Mouse (Mus musculus) embryonic facial prominence, embryonic 11.5 days (tissue): ENCODE data around the gene Slc39a10. TPM values are rescaled to one million over a fixed set of nuclear protein-coding genes. Genes with fewer than 3 reads are reported as not detected.

Experiments
- ATAC-seq: fragments of 200-750 bp; cut with Nextera tagmentation; replicated peaks from 2 replicates; pipeline ENCODE4 v1.8.0; 2017; ENCODE audit warnings: low read depth; ENCODE audit not compliant: insufficient number of reproducible peaks, low FRiP score, low TSS enrichment
- DNase-seq: peaks from one replicate; pipeline ENCODE4 v3.0.0-alpha.2; 2015; ENCODE audit warnings: low spot score
- H3K27ac ChIP-seq: fragments of 300-500 bp; sonication (generic); replicated peaks from 2 replicates; pipeline ENCODE4 v1.5.1; 2014; ENCODE audit warnings: mild to moderate bottlenecking, low read depth, low read length, control low read depth
- H3K27me3 ChIP-seq: fragments of 300-500 bp; sonication (generic); 2 replicates; pipeline ENCODE4 v1.6.1; 2014; ENCODE audit warnings: mild to moderate bottlenecking, low read length, moderate library complexity, mixed read lengths; ENCODE audit not compliant: control insufficient read depth, insufficient read depth
- H3K36me3 ChIP-seq: fragments of 300-500 bp; sonication (generic); replicated peaks from 2 replicates; pipeline ENCODE4 v1.6.1; 2014; ENCODE audit warnings: low read depth, mild to moderate bottlenecking, low read length, moderate library complexity, mixed read lengths; ENCODE audit not compliant: control insufficient read depth, insufficient read depth
- H3K4me1 ChIP-seq: fragments of 300-500 bp; sonication (generic); 2 replicates; pipeline ENCODE4 v1.6.1; 2014; ENCODE audit warnings: low read length, mixed read lengths; ENCODE audit not compliant: control insufficient read depth, insufficient read depth
- H3K4me2 ChIP-seq: fragments of 300-500 bp; sonication (generic); 2 replicates; pipeline ENCODE4 v1.6.1; 2014; ENCODE audit warnings: low read depth, mild to moderate bottlenecking, control low read depth, low read length, moderate library complexity
- H3K4me3 ChIP-seq: fragments of 300-500 bp; sonication (generic); 2 replicates; pipeline ENCODE4 v1.5.1; 2014; ENCODE audit warnings: low read depth, low read length, control low read depth
- H3K9ac ChIP-seq: fragments of 300-500 bp; sonication (generic); replicated peaks from 2 replicates; pipeline ENCODE4 v1.6.1; 2014; ENCODE audit warnings: mild to moderate bottlenecking, control low read depth, low read length
- H3K9me3 ChIP-seq: fragments of 300-500 bp; sonication (generic); replicated peaks from 2 replicates; pipeline ENCODE4 v1.6.1; 2016; ENCODE audit warnings: mild to moderate bottlenecking, low read length, inconsistent platforms, mixed read lengths; ENCODE audit not compliant: control insufficient read depth
- WGBS: fragments of 180-500 bp; shearing (Covaris S2); extraction: QIAGEN DNeasy Blood & Tissue Kit; methylation state at CpG from one replicate; pipeline ENCODE4 v1.1.7; 2014; 5-methylcytosine and 5-hydroxymethylcytosine counted together
- polyA plus RNA-seq: library from polyadenylated mRNA; unstranded; fragments of >200 nt; fragmentation: Nextera tagmentation; extraction: Ambion mirVana; gene quantifications from 2 replicates; pipeline ENCODE4 v1.2.1, GENCODE M21; 2014

The Slc39a10 gene
- polyA plus RNA-seq, 1 experiment from 2014 or later: 96.2 TPM

GRCm38 (mm10) chr1:46851586-46851985, 41.1 kb downstream of the Slc39a10 start:
- Histone ChIP-seq H3K9ac (no peak overlapping the region), H3K27ac (no peak overlapping the region)
- WGBS: 62% methylated on average over 4 of the region's 4 CpGs

GRCm38 (mm10) chr1:46849758-46850157, 42.9 kb downstream of the Slc39a10 start:
- WGBS: 57% methylated on average over 1 of the region's 1 CpGs
- ATAC-seq: no peak
- H3K27ac ChIP-seq: no peak overlapping the region
- H3K27me3 ChIP-seq: no peaks in the 10 kb centered on the region
- no peak overlapping the region for H3K4me2 ChIP-seq
- H3K9me3 ChIP-seq: no peaks in the 10 kb centered on the region
- no peaks in the 10 kb centered on the region for H3K36me3 ChIP-seq
- DNase-seq: peak; percentile 91
- H3K9ac ChIP-seq: no peak overlapping the region
- H3K4me3 ChIP-seq: no peak overlapping the region
- H3K4me1 ChIP-seq: no peaks in the 10 kb centered on the region

More at GRCm38 (mm10) chr1:46851586-46851985, 41.1 kb downstream of the Slc39a10 start:
- H3K4me3 ChIP-seq: 0 out of 2 replicates have a peak overlapping the region, but pooled peaks have one; percentile 6
- H3K4me2 ChIP-seq: peak overlapping the region; percentile 37; the same call in 1 of the 2 replicates
- DNase-seq (no peak), ATAC-seq (no peak)
- no peaks in the 10 kb centered on the region for H3K9me3 ChIP-seq
- H3K36me3 ChIP-seq: no peaks in the 10 kb centered on the region
- H3K4me1 ChIP-seq: no peaks in the 10 kb centered on the region
- H3K27me3 ChIP-seq: no peaks in the 10 kb centered on the region

DNA sequence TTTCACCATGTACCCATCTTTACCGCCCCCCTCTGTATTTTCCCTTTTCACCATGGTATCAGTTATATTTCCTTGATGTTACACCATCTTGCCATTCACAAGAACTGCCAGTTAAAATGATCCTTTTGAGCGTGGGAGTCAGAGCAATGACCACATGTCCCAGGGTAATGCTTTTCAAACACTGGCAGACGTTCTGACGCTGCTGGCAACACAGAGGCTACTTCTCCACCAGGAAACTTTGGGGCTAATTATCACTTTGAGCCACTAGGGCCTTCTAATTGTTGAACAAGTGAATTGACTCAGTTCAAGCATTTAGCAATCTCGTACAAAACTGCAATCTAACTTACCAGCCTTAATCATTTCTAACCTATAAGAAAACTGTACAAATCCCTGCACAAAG, 47.4 kb downstream of the Slc39a10 start:
- H3K27ac ChIP-seq: no peak overlapping the region
- no peaks in the 10 kb centered on the region for H3K9me3 ChIP-seq
- no peak overlapping the region for H3K9ac ChIP-seq
- H3K4me2 ChIP-seq: no peak overlapping the region
- WGBS: 42% methylated on average over 5 of the region's 5 CpGs
- no peaks in the 10 kb centered on the region for H3K36me3 ChIP-seq
- DNase-seq (no peak), ATAC-seq (no peak)
- no peaks in the 10 kb centered on the region for H3K27me3 ChIP-seq
- H3K4me1 ChIP-seq: no peaks in the 10 kb centered on the region
- H3K4me3 ChIP-seq: no peak overlapping the region

DNA sequence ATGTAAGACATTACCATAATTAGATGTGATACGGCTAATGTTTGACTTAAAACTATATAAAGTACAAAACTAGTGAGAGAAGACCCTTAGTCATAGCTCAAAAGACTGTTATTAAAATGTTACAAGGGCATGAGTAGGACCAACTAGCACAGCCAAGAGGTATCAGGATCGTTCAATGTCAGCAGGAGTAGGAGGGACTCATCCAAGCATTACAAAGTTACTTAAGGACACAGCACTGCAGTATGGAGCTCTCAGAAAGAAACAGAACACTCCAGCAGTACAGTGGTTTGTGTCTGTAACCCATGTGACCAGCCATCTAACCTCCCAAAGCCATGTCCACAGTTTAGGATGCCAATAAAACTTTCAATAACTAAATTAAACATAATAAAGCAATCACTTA, 48.4 kb downstream of the Slc39a10 start:
- no peaks in the 10 kb centered on the region for H3K36me3 ChIP-seq
- H3K9ac ChIP-seq: no peak overlapping the region
- H3K4me1 ChIP-seq: no peaks in the 10 kb centered on the region
- H3K27me3 ChIP-seq: no peaks in the 10 kb centered on the region
- no peak overlapping the region for H3K4me3 ChIP-seq
- ATAC-seq: no peak
- 81% methylated on average over 2 of the region's 2 CpGs for WGBS
- H3K27ac ChIP-seq: no peak overlapping the region
- no peaks in the 10 kb centered on the region for H3K9me3 ChIP-seq
- no peak overlapping the region for H3K4me2 ChIP-seq
- DNase-seq: no peak

- ATAC-seq (no peak), DNase-seq (no peak)
- H3K9ac ChIP-seq: no peak overlapping the region
- no peaks in the 10 kb centered on the region for H3K4me1 ChIP-seq
- no peak overlapping the region for H3K4me3 ChIP-seq
- 68% methylated on average over 4 of the region's 4 CpGs for WGBS
- no peaks in the 10 kb centered on the region for H3K36me3 ChIP-seq
- H3K4me2 ChIP-seq: no peak overlapping the region
- no peaks in the 10 kb centered on the region for H3K27me3 ChIP-seq
- no peaks in the 10 kb centered on the region for H3K9me3 ChIP-seq
- no peak overlapping the region for H3K27ac ChIP-seq
These were observed 49.2 kb downstream of the Slc39a10 start for GRCm38 (mm10) chr1:46843406-46843805.

GRCm38 (mm10) chr1:46831927-46832326, 60.7 kb downstream of the Slc39a10 start:
- Histone ChIP-seq H3K9me3 (no peaks in the 10 kb centered on the region), H3K27me3 (no peaks in the 10 kb centered on the region), H3K36me3 (0 out of 2 replicates have a peak, but pooled peaks cover 4% of the 10 kb centered on the region), H3K4me1 (no peaks in the 10 kb centered on the region), H3K27ac (no peak overlapping the region), H3K4me3 (no peak overlapping the region), H3K4me2 (no peak overlapping the region), H3K9ac (no peak overlapping the region)
- no peak for DNase-seq
- ATAC-seq: no peak
- 95% methylated on average over 5 of the region's 5 CpGs for WGBS

DNA sequence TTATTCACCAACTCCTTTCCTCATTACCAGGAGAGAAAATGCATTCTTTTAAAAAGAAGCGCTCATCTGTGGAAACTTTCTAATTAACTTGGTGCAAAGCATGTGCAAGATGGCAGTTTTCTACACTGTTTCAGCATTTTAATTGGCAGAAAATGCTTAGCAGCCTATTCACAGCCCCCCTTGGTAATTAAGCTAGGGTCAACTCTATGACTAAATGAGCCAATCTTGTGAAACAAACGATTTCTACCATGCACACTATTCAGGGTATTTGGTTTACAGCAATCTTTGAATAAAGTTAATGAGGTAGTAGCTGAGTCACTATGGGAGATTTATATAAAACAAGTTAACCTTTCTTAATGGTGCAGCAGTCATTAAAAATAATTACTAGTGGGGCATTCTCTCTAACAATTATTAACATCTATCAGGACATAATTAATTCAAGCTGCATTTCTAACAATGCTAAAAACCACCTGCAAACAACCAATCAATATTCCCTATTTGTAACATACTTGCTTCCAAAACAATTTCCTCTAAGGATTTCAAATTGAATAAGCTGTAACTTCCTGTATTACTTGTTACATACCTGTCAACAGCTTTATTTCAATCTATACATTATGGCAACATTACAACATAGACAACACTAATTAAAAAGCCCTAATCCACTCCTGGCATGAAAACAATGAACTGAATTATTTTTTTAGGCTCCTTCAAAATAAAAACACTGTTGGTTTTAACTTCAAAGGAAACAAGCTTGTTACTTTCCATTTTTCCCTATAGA, 62.4 kb downstream of the Slc39a10 start:
- DNase-seq (no peak), ATAC-seq (no peak)
- Histone ChIP-seq H3K4me2 (no peak overlapping the region), H3K27ac (no peak overlapping the region), H3K9me3 (no peaks in the 10 kb centered on the region), H3K27me3 (no peaks in the 10 kb centered on the region), H3K4me3 (no peak overlapping the region), H3K9ac (no peak overlapping the region), H3K4me1 (no peaks in the 10 kb centered on the region), H3K36me3 (0 out of 2 replicates have a peak, but pooled peaks cover under 1% of the 10 kb centered on the region)
- WGBS: 65% methylated on average over 2 of the region's 2 CpGs

- WGBS: 88% methylated on average over 4 of the region's 4 CpGs
- DNase-seq (no peak), ATAC-seq (no peak)
- no peak overlapping the region for H3K27ac ChIP-seq
- H3K4me3 ChIP-seq: no peak overlapping the region
- H3K4me2 ChIP-seq: no peak overlapping the region
- no peak overlapping the region for H3K9ac ChIP-seq
- H3K27me3 ChIP-seq: no peaks in the 10 kb centered on the region
- no peaks in the 10 kb centered on the region for H3K4me1 ChIP-seq
- peaks cover 8% of the 10 kb centered on the region for H3K36me3 ChIP-seq
- no peaks in the 10 kb centered on the region for H3K9me3 ChIP-seq
These were observed 70.2 kb downstream of the Slc39a10 start for GRCm38 (mm10) chr1:46822256-46822972.
